Mouse (Mus musculus) midbrain, embryonic 10.5 days (tissue): ENCODE results near the gene Ackr3. TPM values are rescaled to one million over a fixed set of nuclear protein-coding genes. Genes with fewer than 3 reads are reported as not detected.

Source experiments
- DNase-seq: peaks from one replicate; pipeline ENCODE4 v3.0.0-alpha.2; 2017; ENCODE audit warnings: low spot score
- H3K27ac ChIP-seq: fragments of 300-500 bp; sonication (generic); replicated peaks from 2 replicates; pipeline ENCODE4 v1.5.1; 2016; ENCODE audit warnings: mild to moderate bottlenecking
- H3K27me3 ChIP-seq: fragments of 300-500 bp; sonication (generic); 2 replicates; pipeline ENCODE4 v1.6.1; 2016; ENCODE audit warnings: low read depth, mild to moderate bottlenecking; ENCODE audit not compliant: poor library complexity, severe bottlenecking
- H3K36me3 ChIP-seq: fragments of 300-500 bp; sonication (generic); 2 replicates; pipeline ENCODE4 v1.6.1; 2016; ENCODE audit warnings: mild to moderate bottlenecking, moderate library complexity
- H3K4me1 ChIP-seq: fragments of 300-500 bp; sonication (generic); 2 replicates; pipeline ENCODE4 v1.6.1; 2016
- H3K4me3 ChIP-seq: fragments of 300-500 bp; sonication (generic); 2 replicates; pipeline ENCODE4 v1.5.1; 2016; ENCODE audit warnings: mild to moderate bottlenecking, moderate library complexity
- H3K9me3 ChIP-seq: fragments of 300-500 bp; sonication (generic); replicated peaks from 2 replicates; pipeline ENCODE4 v1.6.1; 2016; ENCODE audit warnings: mild to moderate bottlenecking
- WGBS: fragments of 180-500 bp; shearing (Covaris S2); methylation state at CpG from one replicate; pipeline ENCODE4 v1.1.7; 2016; 5-methylcytosine and 5-hydroxymethylcytosine counted together
- polyA plus RNA-seq: library from polyadenylated mRNA; unstranded; fragments of >200 nt; fragmentation: Nextera tagmentation; extraction: Ambion mirVana; gene quantifications from 2 replicates; pipeline ENCODE4 v1.2.1, GENCODE M21; 2016

Ackr3 gene
- polyA plus RNA-seq, 1 experiment from 2014 or later: 26.3 TPM

DNA sequence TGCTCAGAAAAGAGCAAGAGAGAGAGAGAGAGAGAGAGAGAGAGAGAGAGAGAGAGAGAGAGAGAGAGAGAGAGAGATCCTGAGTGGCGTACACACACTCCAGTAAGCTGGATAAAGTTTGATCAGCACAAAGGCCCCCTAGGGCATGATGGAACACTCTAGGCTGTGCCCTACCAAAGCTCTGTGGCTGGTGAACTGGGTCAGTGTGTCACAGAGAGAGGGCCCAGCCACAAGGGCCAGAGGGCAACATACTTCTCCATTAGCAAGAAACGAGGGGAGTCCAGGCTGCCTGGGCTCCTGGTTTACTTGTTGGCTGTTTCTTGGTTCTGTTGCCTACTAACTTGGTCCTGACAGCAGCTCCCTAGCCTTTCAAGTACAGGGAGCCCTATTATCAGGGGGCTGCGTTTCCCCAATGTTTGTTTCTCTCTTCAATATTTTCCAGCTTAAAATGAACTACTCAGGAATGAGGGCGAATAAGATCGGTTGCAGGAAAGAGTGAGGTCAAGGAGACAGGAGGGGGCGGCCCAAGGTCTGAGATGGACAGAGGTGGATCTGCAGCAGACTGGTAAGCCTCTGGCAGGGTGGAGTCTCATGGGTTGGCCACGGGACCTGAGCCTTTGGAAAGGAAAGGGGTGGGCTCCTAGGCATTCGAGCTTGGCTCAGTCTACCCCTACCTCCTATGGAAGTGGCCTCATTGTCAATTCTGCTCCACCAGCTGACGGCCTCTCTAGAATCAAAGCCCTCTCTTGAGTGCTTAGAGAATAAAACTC lies 45.4 kb downstream of the Ackr3 start:
- no peak overlapping the region for H3K4me3 ChIP-seq
- peaks cover 6% of the 10 kb centered on the region for H3K27me3 ChIP-seq
- H3K9me3 ChIP-seq: no peaks in the 10 kb centered on the region
- no peak for DNase-seq
- no peaks in the 10 kb centered on the region for H3K36me3 ChIP-seq
- WGBS: 76% methylated on average over 9 of the region's 9 CpGs
- peaks cover 71% of the 10 kb centered on the region for H3K4me1 ChIP-seq
- H3K27ac ChIP-seq: peak overlapping the region; percentile 61

GRCm38 (mm10) chr1:90250419-90250818 lies 46.6 kb downstream of the Ackr3 start:
- no peak for DNase-seq
- Histone ChIP-seq H3K36me3 (no peaks in the 10 kb centered on the region), H3K9me3 (no peaks in the 10 kb centered on the region), H3K4me1 (peaks cover 68% of the 10 kb centered on the region), H3K27ac (peak overlapping the region; percentile 34; the same call in 1 of the 2 replicates), H3K27me3 (peaks cover 6% of the 10 kb centered on the region), H3K4me3 (no peak overlapping the region)
- 83% methylated on average over 6 of the region's 6 CpGs for WGBS

DNA sequence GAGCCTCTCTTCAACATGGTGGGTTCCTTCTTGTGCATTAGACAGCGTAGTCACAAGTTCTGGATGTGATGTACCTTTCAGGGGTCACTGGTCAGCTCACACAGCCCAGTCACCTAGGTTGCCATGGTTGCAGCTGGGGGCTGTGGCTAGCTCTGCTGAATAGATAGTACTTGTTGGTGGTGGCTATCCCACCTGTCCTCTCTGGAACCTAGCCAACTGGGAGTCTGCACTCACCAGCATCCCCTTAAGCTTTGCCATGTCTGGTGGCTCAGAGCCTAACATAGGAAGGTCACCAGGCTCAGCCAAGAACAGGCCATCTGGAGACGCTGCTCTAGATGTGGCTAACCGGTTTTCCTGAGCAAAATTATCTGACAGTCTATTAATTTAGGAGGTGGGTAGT lies 47.4 kb downstream of the Ackr3 start:
- H3K36me3 ChIP-seq: no peaks in the 10 kb centered on the region
- DNase-seq: no peak
- H3K4me1 ChIP-seq: peaks cover 61% of the 10 kb centered on the region
- WGBS: 84% methylated on average over 3 of the region's 3 CpGs
- H3K27me3 ChIP-seq: peaks cover 6% of the 10 kb centered on the region
- H3K27ac ChIP-seq: peak overlapping the region; percentile 49
- no peak overlapping the region for H3K4me3 ChIP-seq
- no peaks in the 10 kb centered on the region for H3K9me3 ChIP-seq

DNA sequence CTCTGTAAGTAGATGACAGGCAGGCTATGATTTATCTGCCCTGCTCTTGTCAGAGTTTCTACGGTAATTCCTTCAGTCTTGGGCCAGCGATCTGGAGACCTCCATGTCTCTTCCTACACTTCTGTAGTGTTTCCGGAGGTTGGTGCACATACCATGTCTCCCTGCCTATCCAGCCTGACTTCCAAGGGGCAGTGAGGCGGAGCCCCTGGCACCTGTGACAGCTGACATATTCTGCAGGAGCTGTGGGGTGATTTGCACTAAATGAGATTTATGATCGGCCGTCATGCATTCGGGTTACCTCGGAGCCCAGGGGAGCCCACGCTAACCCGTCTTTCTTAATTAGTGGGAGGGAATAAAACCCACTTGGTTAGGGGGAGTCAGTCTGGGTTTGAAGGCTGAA lies 49.7 kb downstream of the Ackr3 start:
- Histone ChIP-seq H3K27ac (no peak overlapping the region), H3K36me3 (no peaks in the 10 kb centered on the region), H3K9me3 (no peaks in the 10 kb centered on the region), H3K4me1 (peaks cover 44% of the 10 kb centered on the region), H3K4me3 (no peak overlapping the region), H3K27me3 (peaks cover 6% of the 10 kb centered on the region)
- 93% methylated on average over 10 of the region's 10 CpGs for WGBS
- no peak for DNase-seq

DNA sequence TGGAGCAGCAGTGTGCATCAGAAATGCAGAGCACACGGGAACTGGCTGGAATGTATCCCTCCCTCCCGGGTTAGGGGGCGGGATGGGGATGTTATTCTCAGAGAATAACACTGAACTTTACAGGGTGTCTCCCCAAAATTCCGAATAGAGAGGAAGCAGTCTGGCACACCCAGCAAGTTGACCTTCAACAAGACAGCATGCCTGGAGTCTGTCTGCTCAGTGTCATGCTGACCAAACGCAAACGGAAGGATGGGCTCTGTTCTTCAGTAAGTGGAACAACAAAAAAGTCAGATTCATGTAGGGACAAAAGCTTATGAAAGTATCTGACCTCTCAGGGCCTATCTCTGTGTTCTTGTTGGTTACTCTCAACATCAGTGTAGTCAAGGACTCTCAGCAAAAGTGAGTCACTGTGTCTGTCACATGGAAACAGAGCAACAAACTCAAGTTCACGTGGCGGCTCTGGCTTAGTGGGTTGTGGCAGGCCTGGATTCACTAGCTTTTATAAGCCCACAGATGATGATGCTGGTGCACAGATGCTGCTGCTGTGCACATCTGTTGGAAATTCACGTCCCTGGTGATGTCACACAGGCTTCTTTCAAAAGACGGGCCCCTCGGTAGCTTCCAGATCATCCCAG lies 54.6 kb downstream of the Ackr3 start:
- no peak for DNase-seq
- Histone ChIP-seq H3K4me1 (no peaks in the 10 kb centered on the region), H3K27me3 (no peaks in the 10 kb centered on the region), H3K4me3 (no peak overlapping the region), H3K27ac (no peak overlapping the region), H3K36me3 (no peaks in the 10 kb centered on the region), H3K9me3 (no peaks in the 10 kb centered on the region)
- WGBS: 88% methylated on average over 11 of the region's 11 CpGs

DNA sequence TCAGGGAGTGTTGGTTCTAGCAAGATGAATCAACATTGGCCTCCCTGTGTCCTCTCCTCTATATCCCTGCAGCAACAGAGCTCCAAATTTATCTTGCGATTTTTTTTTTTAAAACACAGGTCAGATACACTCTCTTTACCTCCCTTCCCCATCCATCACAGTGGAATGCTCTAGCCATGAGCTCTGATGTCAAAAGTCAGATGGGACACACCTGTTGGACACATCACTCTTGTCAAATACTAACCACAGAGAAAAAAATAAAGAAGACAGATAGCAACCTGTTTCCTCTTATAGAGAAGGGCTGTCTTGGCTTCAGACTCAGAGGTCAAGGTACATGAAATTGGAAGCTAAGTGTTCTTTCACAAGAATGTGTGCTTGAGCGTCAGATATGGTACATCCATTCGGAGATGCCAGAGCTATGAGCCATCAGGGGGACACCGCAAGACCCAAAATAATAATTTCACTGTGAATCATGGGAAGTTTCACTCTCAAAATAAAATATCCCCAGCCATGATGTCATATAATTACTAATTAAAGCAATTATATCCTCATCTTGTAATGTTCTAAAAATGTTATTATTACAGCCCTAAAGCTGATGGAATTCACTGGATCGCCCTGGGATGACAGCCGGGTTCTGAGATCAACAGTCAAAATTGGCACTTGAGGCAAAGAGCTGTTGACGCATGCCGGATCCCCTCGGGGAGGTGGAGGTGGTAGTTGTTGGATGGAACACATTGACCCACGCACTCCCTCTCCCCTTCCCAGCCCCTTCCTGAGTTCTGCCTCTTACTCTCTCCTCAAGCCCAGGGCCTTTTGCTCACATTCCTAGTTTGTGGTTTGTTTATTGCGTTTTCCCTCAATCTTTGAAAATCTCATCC lies 57.2 kb downstream of the Ackr3 start:
- H3K27ac ChIP-seq: no peak overlapping the region
- WGBS: 95% methylated on average over 11 of the region's 11 CpGs
- no peaks in the 10 kb centered on the region for H3K36me3 ChIP-seq
- no peak for DNase-seq
- H3K4me3 ChIP-seq: no peak overlapping the region
- H3K27me3 ChIP-seq: no peaks in the 10 kb centered on the region
- H3K9me3 ChIP-seq: no peaks in the 10 kb centered on the region
- H3K4me1 ChIP-seq: no peaks in the 10 kb centered on the region

GRCm38 (mm10) chr1:90262380-90262779 lies 58.6 kb downstream of the Ackr3 start:
- 0 out of 2 replicates have a peak, but pooled peaks cover 6% of the 10 kb centered on the region for H3K27me3 ChIP-seq
- H3K9me3 ChIP-seq: no peaks in the 10 kb centered on the region
- H3K36me3 ChIP-seq: no peaks in the 10 kb centered on the region
- no peak overlapping the region for H3K4me3 ChIP-seq
- DNase-seq: no peak
- H3K4me1 ChIP-seq: no peaks in the 10 kb centered on the region
- no peak overlapping the region for H3K27ac ChIP-seq
- 91% methylated on average over 8 of the region's 8 CpGs for WGBS

Other genes with a start within 250 kb of the Ackr3 start
- gene Asb18, start 189.3 kb upstream of the Ackr3 start, polyA plus RNA-seq: 0.09 TPM in 1 of 2 replicates, not detected in the other
- gene Iqca, start 50.6 kb upstream of the Ackr3 start, polyA plus RNA-seq: 0.15 and 0.30 TPM in 2 replicates